Mouse (Mus musculus): ENCODE data around the gene Klhl40.

DNA sequence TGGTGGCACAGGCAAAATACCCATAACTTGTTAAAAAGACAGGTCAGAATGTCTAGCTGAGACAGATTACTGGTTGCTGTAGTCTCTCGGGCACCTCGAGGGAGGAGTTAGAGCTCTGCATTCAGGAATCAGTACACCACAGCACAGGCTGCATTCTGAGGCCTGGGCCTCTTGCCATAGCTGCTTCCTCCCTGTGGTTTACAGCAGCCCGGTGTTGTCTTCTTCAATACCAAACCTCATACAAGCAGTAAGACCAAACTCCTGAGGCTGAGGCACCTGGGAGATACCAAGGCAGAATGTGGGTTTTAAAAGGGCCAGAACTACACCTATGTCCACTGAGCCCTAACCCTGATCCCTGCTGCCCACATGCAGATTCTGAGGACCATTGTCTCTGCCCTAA is 20.0 kb upstream of the Klhl40 start:
- TF ChIP-seq CTCF (IDR thresholded peaks at IDR 0.05; ENCODE audit: borderline replicate concordance, insufficient read depth, low read depth, low read length), result no peak
- TF ChIP-seq POLR2A (IDR thresholded peaks at IDR 0.05; ENCODE audit: borderline replicate concordance, insufficient read depth, low read length), result no peak
